Mouse (Mus musculus): ENCODE measurements around the gene Rabl6. TPM values are rescaled to one million over a fixed set of nuclear protein-coding genes. Genes with fewer than 3 reads are reported as not detected.

Rabl6 gene
- total and polyA plus RNA-seq, 2 experiments from 2014 or later, result 28.7 to 89.9 TPM

GRCm38 (mm10) chr2:25616398-25616797, 8.1 kb upstream of the Rabl6 start:
- H3K4me3 ChIP-seq (ENCODE audit: low read depth, low read length), result peak overlapping the region; percentile 18; the same call in 1 of the 2 replicates
- no peaks in the 10 kb centered on the region; the same call in 1 of the 2 replicates for H3K36me3 ChIP-seq (replicated peaks; ENCODE audit: control insufficient read depth, insufficient read depth, low read length)
- WGBS, result 14% methylated on average over 22 of the region's 22 CpGs
- no peak overlapping the region for H3K9ac ChIP-seq (replicated peaks; ENCODE audit: low read depth, low read length)
- H3K4me1 ChIP-seq (ENCODE audit: control insufficient read depth, insufficient read depth), result peaks cover 3% of the 10 kb centered on the region; the same call in 1 of the 2 replicates
- DNase-seq (ENCODE audit: low spot score) (no peak), ATAC-seq (ENCODE audit: insufficient read depth, low read depth) (no peak)
- no peak for TF ChIP-seq EP300 (IDR thresholded peaks at IDR 0.05; ENCODE audit: low read depth)
- no peak for TF ChIP-seq CTCF (IDR thresholded peaks at IDR 0.05; ENCODE audit: low read depth)
- H3K27ac ChIP-seq (ENCODE audit: low read depth), result no peak overlapping the region
- H3K4me2 ChIP-seq (ENCODE audit: low read depth, low read length), result no peak overlapping the region
- peaks cover 44% of the 10 kb centered on the region for H3K27me3 ChIP-seq (ENCODE audit: control insufficient read depth, insufficient read depth, low read length)
- no peaks in the 10 kb centered on the region for H3K9me3 ChIP-seq (replicated peaks; ENCODE audit: control insufficient read depth, low read length)

- no peak overlapping the region for H3K9ac ChIP-seq (replicated peaks; ENCODE audit: low read depth, low read length)
Measured at GRCm38 (mm10) chr2:25608671-25609070, 350 bp upstream of the Rabl6 start.

DNA sequence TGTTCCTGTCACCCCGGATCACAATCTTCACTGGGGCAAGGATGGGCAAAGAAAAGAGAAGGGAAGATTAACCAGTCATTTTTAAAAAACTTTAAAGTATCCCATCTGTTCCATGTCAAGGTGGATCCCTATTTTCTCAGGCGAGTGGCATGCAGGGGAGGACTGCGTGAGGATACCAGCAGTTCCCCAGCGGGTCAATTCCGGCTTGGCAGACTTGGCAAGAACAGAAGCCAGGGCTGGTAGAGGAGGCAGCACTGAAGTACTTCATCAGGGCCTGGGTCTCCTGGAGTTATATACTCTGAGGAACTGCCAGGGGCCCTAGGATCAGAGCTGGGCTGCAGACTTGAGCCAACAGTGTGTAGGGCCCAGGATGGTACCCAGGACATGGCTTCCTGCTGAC, 5.8 kb downstream of the Rabl6 start:
- Histone ChIP-seq H3K4me1 (ENCODE audit: control insufficient read depth, insufficient read depth) (peaks cover 8% of the 10 kb centered on the region), H3K9me3 (replicated peaks; ENCODE audit: control insufficient read depth, low read length) (no peaks in the 10 kb centered on the region), H3K27ac (ENCODE audit: low read depth) (no peak overlapping the region), H3K9ac (replicated peaks; ENCODE audit: low read depth, low read length) (no peak overlapping the region), H3K4me2 (ENCODE audit: low read depth, low read length) (no peak overlapping the region), H3K36me3 (replicated peaks; ENCODE audit: control insufficient read depth, insufficient read depth, low read length) (peaks cover 63% of the 10 kb centered on the region), H3K4me3 (ENCODE audit: low read depth, low read length) (no peak overlapping the region), H3K27me3 (ENCODE audit: control insufficient read depth, insufficient read depth, low read length) (no peaks in the 10 kb centered on the region)
- DNase-seq (ENCODE audit: low spot score), result no peak
- ATAC-seq (ENCODE audit: insufficient read depth, low read depth), result no peak
- TF ChIP-seq EP300 (IDR thresholded peaks at IDR 0.05; ENCODE audit: low read depth), result no peak
- no peak for TF ChIP-seq CTCF (IDR thresholded peaks at IDR 0.05; ENCODE audit: low read depth)
- WGBS, result 94% methylated on average over 5 of the region's 5 CpGs

More at GRCm38 (mm10) chr2:25608671-25609070, 350 bp upstream of the Rabl6 start:
- Histone ChIP-seq H3K27ac (ENCODE audit: low read depth) (no peak overlapping the region), H3K4me1 (ENCODE audit: control insufficient read depth, insufficient read depth) (peaks cover 12% of the 10 kb centered on the region), H3K27me3 (ENCODE audit: control insufficient read depth, insufficient read depth, low read length) (no peaks in the 10 kb centered on the region), H3K9me3 (replicated peaks; ENCODE audit: control insufficient read depth, low read length) (no peaks in the 10 kb centered on the region), H3K4me2 (ENCODE audit: low read depth, low read length) (peak overlapping the region; percentile 90), H3K4me3 (ENCODE audit: low read depth, low read length) (peak overlapping the region; percentile 93; the same call in 1 of the 2 replicates), H3K36me3 (replicated peaks; ENCODE audit: control insufficient read depth, insufficient read depth, low read length) (0 out of 2 replicates have a peak, but pooled peaks cover 1% of the 10 kb centered on the region)
- DNase-seq (ENCODE audit: low spot score) (no peak), ATAC-seq (ENCODE audit: insufficient read depth, low read depth) (peak; percentile 9; the same call in 1 of the 2 replicates)
- 64% methylated on average over 10 of the region's 10 CpGs for WGBS
- TF ChIP-seq CTCF (IDR thresholded peaks at IDR 0.05; ENCODE audit: low read depth), result no peak
- no peak for TF ChIP-seq EP300 (IDR thresholded peaks at IDR 0.05; ENCODE audit: low read depth)

- Histone ChIP-seq H3K27ac (ENCODE audit: low read depth) (no peak overlapping the region), H3K27me3 (ENCODE audit: control insufficient read depth, insufficient read depth, low read length) (no peaks in the 10 kb centered on the region), H3K36me3 (replicated peaks; ENCODE audit: control insufficient read depth, insufficient read depth, low read length) (peaks cover 87% of the 10 kb centered on the region), H3K9ac (replicated peaks; ENCODE audit: low read depth, low read length) (no peak overlapping the region), H3K4me1 (ENCODE audit: control insufficient read depth, insufficient read depth) (no peaks in the 10 kb centered on the region), H3K4me2 (ENCODE audit: low read depth, low read length) (no peak overlapping the region), H3K9me3 (replicated peaks; ENCODE audit: control insufficient read depth, low read length) (no peaks in the 10 kb centered on the region), H3K4me3 (ENCODE audit: low read depth, low read length) (no peak overlapping the region)
- TF ChIP-seq EP300 (IDR thresholded peaks at IDR 0.05; ENCODE audit: low read depth), result no peak
- no peak for ATAC-seq (ENCODE audit: insufficient read depth, low read depth)
- no peak for DNase-seq (ENCODE audit: low spot score)
- 84% methylated on average over 2 of the region's 2 CpGs for WGBS
Measured at GRCm38 (mm10) chr2:25600037-25600436, 8.3 kb downstream of the Rabl6 start.

- TF ChIP-seq EP300 (IDR thresholded peaks at IDR 0.05; ENCODE audit: low read depth) (no peak), CTCF (IDR thresholded peaks at IDR 0.05; ENCODE audit: low read depth) (no peak)
- H3K27me3 ChIP-seq (ENCODE audit: control insufficient read depth, insufficient read depth, low read length), result no peaks in the 10 kb centered on the region
- no peak overlapping the region for H3K9ac ChIP-seq (replicated peaks; ENCODE audit: low read depth, low read length)
- no peak overlapping the region for H3K4me2 ChIP-seq (ENCODE audit: low read depth, low read length)
- 82% methylated on average over 1 of the region's 1 CpGs for WGBS
- ATAC-seq (ENCODE audit: insufficient read depth, low read depth) (no peak), DNase-seq (ENCODE audit: low spot score) (no peak)
- peaks cover 95% of the 10 kb centered on the region for H3K36me3 ChIP-seq (replicated peaks; ENCODE audit: control insufficient read depth, insufficient read depth, low read length)
- H3K4me3 ChIP-seq (ENCODE audit: low read depth, low read length), result no peak overlapping the region
- H3K27ac ChIP-seq (ENCODE audit: low read depth), result no peak overlapping the region
- H3K9me3 ChIP-seq (replicated peaks; ENCODE audit: control insufficient read depth, low read length), result no peaks in the 10 kb centered on the region
- H3K4me1 ChIP-seq (ENCODE audit: control insufficient read depth, insufficient read depth), result no peaks in the 10 kb centered on the region
Measured at GRCm38 (mm10) chr2:25598749-25599148, 9.6 kb downstream of the Rabl6 start.

Data from heart, postnatal 0 days (tissue).